Mouse (Mus musculus) MEL (cell line): Measurements from ENCODE around the gene Sp2. TPM values are rescaled to one million over a fixed set of nuclear protein-coding genes. Genes with fewer than 3 reads are reported as not detected.

ENCODE experiments used
- DNase-seq: peaks from one replicate; pipeline ENCODE4 v3.0.0; 2011; ENCODE audit warnings: low read depth, low spot score
- H3K27ac ChIP-seq: 2 replicates; pipeline ENCODE4 v1.5.1; 2012; ENCODE audit warnings: low read depth, mild to moderate bottlenecking, control low read depth, low read length, moderate library complexity; ENCODE audit not compliant: control insufficient read depth
- H3K27me3 ChIP-seq, 2 experiments: fragments of 150-350 bp in 1 of 2; sonication (generic) in 1 of 2; 2 replicates each; pipeline ENCODE4 v1.6.1; 2012; ENCODE audit warnings: low read length in 2 of 2, mild to moderate bottlenecking in 2 of 2, improper control_type of control experiment in 1 of 2, moderate library complexity in 1 of 2; ENCODE audit not compliant: insufficient read depth in 2 of 2, control insufficient read depth in 1 of 2
- H3K36me3 ChIP-seq, 2 experiments: 2 replicates each; pipeline ENCODE4 v1.6.1; 2012 to 2014; ENCODE audit warnings: low read length in 2 of 2, improper control_type of control experiment in 1 of 2, inconsistent platforms in 1 of 2, mild to moderate bottlenecking in 1 of 2; ENCODE audit not compliant: insufficient read depth in 2 of 2, control insufficient read depth in 1 of 2
- H3K4me1 ChIP-seq, 2 experiments: fragments of 150-350 bp in 1 of 2; sonication (generic) in 1 of 2; 2 replicates each; pipeline ENCODE4 v1.6.1; 2012; ENCODE audit warnings: low read length in 2 of 2, improper control_type of control experiment in 1 of 2, mild to moderate bottlenecking in 1 of 2; ENCODE audit not compliant: insufficient read depth in 2 of 2, control insufficient read depth in 1 of 2
- H3K4me3 ChIP-seq, 2 experiments: fragments of 150-350 bp in 1 of 2; sonication (generic) in 1 of 2; 2 replicates each; pipeline ENCODE4 v1.5.1; 2012; ENCODE audit warnings: low read depth in 2 of 2, low read length in 2 of 2, mild to moderate bottlenecking in 2 of 2, moderate library complexity in 2 of 2, control low read depth in 1 of 2, improper control_type of control experiment in 1 of 2; ENCODE audit not compliant: control insufficient read depth in 1 of 2, insufficient read depth in 1 of 2
- H3K79me2 ChIP-seq: 2 replicates; pipeline ENCODE4 v1.6.1; 2012; ENCODE audit warnings: mild to moderate bottlenecking, low read length, moderate library complexity; ENCODE audit not compliant: control insufficient read depth, poor library complexity, insufficient read depth
- H3K9ac ChIP-seq: 2 replicates; pipeline ENCODE4 v1.6.1; 2012; ENCODE audit warnings: low read depth, mild to moderate bottlenecking, control low read depth, low read length, moderate library complexity; ENCODE audit not compliant: control insufficient read depth, poor library complexity, severe bottlenecking
- H3K9me3 ChIP-seq: fragments of 150-350 bp; sonication (generic); replicated peaks from 2 replicates; pipeline ENCODE4 v1.6.1; 2012; ENCODE audit warnings: mild to moderate bottlenecking, low read length, improper control_type of control experiment, moderate library complexity; ENCODE audit not compliant: insufficient read depth
- CTCF ChIP-seq, 3 experiments: IDR thresholded peaks in 2 of 3; conservative IDR thresholded peaks in 1 of 3; 2 replicates each; pipeline ENCODE4 v1.5.1; 2011 to 2012; ENCODE audit warnings: low read length in 3 of 3, low read depth in 2 of 3, mild to moderate bottlenecking in 2 of 3, improper control_type of control experiment in 1 of 3, inconsistent platforms in 1 of 3, mixed read lengths in 1 of 3, moderate library complexity in 1 of 3; ENCODE audit not compliant: control insufficient read depth in 1 of 3, insufficient read depth in 1 of 3, poor library complexity in 1 of 3, severe bottlenecking in 1 of 3
- E2F4 ChIP-seq: IDR thresholded peaks from 2 replicates; pipeline ENCODE4 v1.6.1; 2011; ENCODE audit warnings: low read depth, low read length, improper control_type of control experiment, borderline replicate concordance
- KAT2A ChIP-seq: conservative IDR thresholded peaks from 2 replicates; pipeline ENCODE4 v1.6.1; 2012; ENCODE audit warnings: low read depth, low read length, improper control_type of control experiment, inconsistent platforms
- MAX ChIP-seq: IDR thresholded peaks from 2 replicates; pipeline ENCODE4 v1.6.1; 2011; ENCODE audit warnings: low read length, improper control_type of control experiment
- MXI1 ChIP-seq: IDR thresholded peaks from 2 replicates; pipeline ENCODE4 v1.6.1; 2011; ENCODE audit warnings: mild to moderate bottlenecking, low read depth, low read length, improper control_type of control experiment
- MYB ChIP-seq: IDR thresholded peaks from 2 replicates; pipeline ENCODE4 v1.6.1; 2011; ENCODE audit warnings: mild to moderate bottlenecking, low read depth, low read length, improper control_type of control experiment
- NRF1 ChIP-seq: IDR thresholded peaks from 2 replicates; pipeline ENCODE4 v1.6.1; 2014; ENCODE audit warnings: low read depth, mild to moderate bottlenecking, inconsistent platforms, low read length, improper control_type of control experiment, moderate library complexity; ENCODE audit not compliant: poor library complexity, insufficient read depth, severe bottlenecking
- RAD21 ChIP-seq: IDR thresholded peaks from 2 replicates; pipeline ENCODE4 v1.6.1; 2011; ENCODE audit warnings: mild to moderate bottlenecking, low read depth, low read length, improper control_type of control experiment
- RCOR1 ChIP-seq: IDR thresholded peaks from 2 replicates; pipeline ENCODE4 v1.6.1; 2012; ENCODE audit warnings: low read depth, mild to moderate bottlenecking, inconsistent platforms, low read length, improper control_type of control experiment
- TCF12 ChIP-seq: IDR thresholded peaks from 2 replicates; pipeline ENCODE4 v1.6.1; 2014; ENCODE audit warnings: low read depth, mild to moderate bottlenecking, inconsistent platforms, low read length, improper control_type of control experiment, moderate library complexity
- UBTF ChIP-seq: IDR thresholded peaks from 2 replicates; pipeline ENCODE4 v1.6.1; 2012; ENCODE audit warnings: low read depth, mild to moderate bottlenecking, inconsistent platforms, low read length, improper control_type of control experiment, moderate library complexity, borderline replicate concordance; ENCODE audit not compliant: insufficient read depth
- ZNF384 ChIP-seq: IDR thresholded peaks from 2 replicates; pipeline ENCODE4 v1.6.1; 2012; ENCODE audit warnings: low read depth, mild to moderate bottlenecking, inconsistent platforms, low read length, improper control_type of control experiment
- polyA plus RNA-seq, 2 experiments: library from polyadenylated mRNA; stranded (reverse) in 1 of 2; unstranded in 1 of 2; fragments of >175 nt in 1 of 2; fragments of >200 nt in 1 of 2; gene quantifications; 2 replicates each; pipeline versions ENCODE4 v1.2.1 to v1.2.4; 2012; ENCODE audit warnings: low replicate concordance in 2 of 2, low read depth in 1 of 2; ENCODE audit not compliant: insufficient read length in 2 of 2, insufficient read depth in 1 of 2, missing spikeins in 1 of 2
- total RNA-seq: library from RNA; depleted of rRNA; stranded (reverse); fragments of 300-350 nt; gene quantifications from 2 replicates; pipeline ENCODE4 v1.2.3, GENCODE M21; 2012

The Sp2 gene
- total and polyA plus RNA-seq, 3 experiments, result 1.4 to 20.3 TPM; not detected in 1

DNA sequence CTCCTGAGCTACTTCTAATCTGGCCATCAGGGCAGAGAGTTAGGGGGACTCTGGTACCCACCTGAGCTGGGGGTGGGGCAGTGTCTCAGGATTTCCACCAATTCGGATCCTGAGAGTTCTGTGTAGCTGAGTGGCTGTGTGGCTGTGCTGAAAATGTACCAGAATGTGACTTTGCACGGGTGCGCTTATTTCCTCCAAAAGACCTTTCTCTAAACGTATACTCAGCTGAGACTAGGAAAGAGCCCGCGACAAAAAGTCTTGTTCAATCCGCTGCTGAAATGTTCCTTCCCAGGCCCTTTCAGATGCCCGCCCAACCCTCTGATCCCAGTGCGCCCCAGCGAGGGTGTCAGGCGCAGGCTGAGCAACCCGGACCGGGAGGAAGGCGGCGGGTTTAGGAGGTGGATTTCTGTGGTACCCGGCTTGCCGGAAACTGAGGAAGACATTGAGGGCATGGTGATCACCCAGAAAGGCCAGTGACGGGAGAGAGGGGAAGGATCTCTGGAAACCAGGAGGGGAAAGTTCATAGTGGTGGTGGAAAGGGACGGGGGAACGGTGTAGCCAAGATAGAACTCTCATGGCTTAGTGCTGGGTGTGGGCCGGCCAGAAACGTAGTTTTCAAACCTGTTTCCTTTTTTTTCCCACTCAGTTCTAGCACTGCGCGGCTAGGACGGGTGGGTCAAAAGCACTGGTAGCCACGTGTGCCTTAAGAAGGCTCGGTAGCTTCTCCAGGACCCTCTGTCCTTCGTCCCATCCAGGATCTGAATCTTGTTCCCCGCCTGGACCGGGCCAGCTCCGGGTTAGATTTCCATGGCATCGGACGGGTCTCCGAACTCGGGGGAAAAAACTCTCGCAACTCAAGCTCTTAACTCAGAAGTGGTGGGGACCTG is 35.2 kb upstream of the Sp2 start:
- Histone ChIP-seq H3K36me3 (no peaks in the 10 kb centered on the region), H3K27ac (no peak overlapping the region), H3K27me3 (peaks cover 14% of the 10 kb centered on the region in 2 experiments), H3K4me3 (no peak overlapping the region), H3K79me2 (no peaks in the 10 kb centered on the region), H3K9me3 (no peaks in the 10 kb centered on the region)
- TF ChIP-seq MAX, result no peak
- TF ChIP-seq, all 39 proteins: peak for 0
- Histone ChIP-seq H3K4me1 (no peaks in the 10 kb centered on the region; a peak in 1 of 4 replicates), H3K9ac (no peak overlapping the region)
- no peak for DNase-seq

DNA sequence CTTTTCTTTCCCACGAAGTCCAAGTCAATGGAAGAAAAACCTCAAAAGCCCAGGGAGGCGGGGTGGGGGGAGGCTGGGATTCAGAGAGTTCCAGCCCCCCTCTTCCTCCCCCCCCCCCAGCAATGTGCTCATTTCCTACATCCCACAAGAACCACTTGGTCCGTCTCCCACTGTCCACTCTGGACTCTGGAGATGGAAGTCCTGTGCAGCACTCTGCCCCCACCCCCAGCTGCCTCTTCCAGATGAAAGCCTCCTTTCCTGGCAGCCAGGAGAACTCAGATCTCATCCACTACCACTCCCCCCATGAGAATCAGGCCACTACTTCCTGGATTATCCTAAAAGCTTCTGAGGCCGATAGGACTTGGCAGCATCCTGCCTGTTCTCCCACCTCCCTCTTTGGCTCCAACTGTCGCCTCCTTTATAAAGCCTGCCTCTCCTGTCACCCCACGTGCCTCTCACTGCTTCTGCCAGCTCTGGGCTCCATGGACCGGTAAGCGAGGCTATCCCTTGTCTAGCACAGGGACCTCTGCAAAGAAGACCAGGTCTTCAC is 30.4 kb upstream of the Sp2 start, which contains the start of gene Sp6:
Gene Sp6, plus strand, starts transcription at position 274 of the 550 bp plus-strand sequence.
- Histone ChIP-seq H3K27ac (no peak within 1 kb of the TSS), H3K9ac (no peak within 1 kb of the TSS), H3K79me2 (no peaks in the 10 kb centered on the region), H3K27me3 (peaks cover 11 to 20% of the 10 kb centered on the region in 2 experiments), H3K9me3 (no peaks in the 10 kb centered on the region), H3K4me1 (peaks cover 6 to 15% of the 10 kb centered on the region in 2 experiments; a peak in 3 of 4 replicates), H3K36me3 (peaks cover 0 to 13% of the 10 kb centered on the region in 2 experiments; a peak in 2 of 4 replicates), H3K4me3 (no peak within 1 kb of the TSS)
- TF ChIP-seq MYB (no peak), ZNF384 (no peak), TCF12 (no peak), RAD21 (no peak), NRF1 (no peak), MXI1 (no peak), CTCF (IDR thresholded peaks at IDR 0.05 in 2 of 3, conservative IDR thresholded peaks at IDR 0.05 in 1 of 3; ENCODE audit: control insufficient read depth in 1 of 3, insufficient read depth in 1 of 3, low read depth in 2 of 3, low read length in 3 of 3, poor library complexity in 1 of 3, severe bottlenecking in 1 of 3) (no peak), UBTF (no peak), KAT2A (no peak), RCOR1 (no peak), E2F4 (no peak)
- no peak for DNase-seq
